Mouse (Mus musculus): ENCODE measurements at regions not wholly inside any gene's neighbourhood (a gene's known extent, or its start where the extent isn't known, plus 50 kb on each side); places are given as distances from the start of the nearest gene placed in this dataset.
"Not testable (repeated sequence)": the region's sequence is repeated elsewhere in the genome, so short reads cannot be mapped to it uniquely, and the experiment has no call there.

DNA sequence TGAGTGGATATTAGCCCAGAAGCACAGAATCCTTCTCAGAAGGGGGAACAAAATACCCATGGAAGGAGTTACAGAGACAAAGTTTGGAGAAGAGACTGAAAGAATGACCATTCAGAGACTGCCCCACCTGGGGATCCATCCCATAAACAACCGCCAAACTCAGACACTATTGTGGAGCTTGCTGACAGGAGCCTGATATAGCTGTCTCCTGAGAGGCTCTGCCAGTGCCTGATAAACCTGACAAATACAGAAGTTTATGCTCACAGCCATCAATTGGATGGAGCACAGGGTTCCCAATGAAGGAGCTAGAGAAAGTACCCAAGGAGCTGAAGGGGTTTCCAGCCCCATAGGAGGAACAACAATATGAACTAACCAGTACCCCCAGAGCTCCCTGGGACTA, 254.1 kb upstream of the Nr5a2 start:
- not testable (repeated sequence) for H3K4me3 ChIP-seq (ENCODE audit: low read length); H3K36me3 ChIP-seq (ENCODE audit: control insufficient read depth, insufficient read depth, low read length); H3K9me3 ChIP-seq (ENCODE audit: control insufficient read depth, low read length); H3K9ac ChIP-seq (ENCODE audit: low read depth, low read length); H3K4me2 ChIP-seq (ENCODE audit: low read depth, low read length); H3K27me3 ChIP-seq (replicated peaks; ENCODE audit: control insufficient read depth, insufficient read depth, low read length); ATAC-seq; H3K27ac ChIP-seq (ENCODE audit: low read length); H3K4me1 ChIP-seq (ENCODE audit: control insufficient read depth, insufficient read depth, low read length)
- WGBS: 71% methylated on average over 1 of the region's 1 CpGs

DNA sequence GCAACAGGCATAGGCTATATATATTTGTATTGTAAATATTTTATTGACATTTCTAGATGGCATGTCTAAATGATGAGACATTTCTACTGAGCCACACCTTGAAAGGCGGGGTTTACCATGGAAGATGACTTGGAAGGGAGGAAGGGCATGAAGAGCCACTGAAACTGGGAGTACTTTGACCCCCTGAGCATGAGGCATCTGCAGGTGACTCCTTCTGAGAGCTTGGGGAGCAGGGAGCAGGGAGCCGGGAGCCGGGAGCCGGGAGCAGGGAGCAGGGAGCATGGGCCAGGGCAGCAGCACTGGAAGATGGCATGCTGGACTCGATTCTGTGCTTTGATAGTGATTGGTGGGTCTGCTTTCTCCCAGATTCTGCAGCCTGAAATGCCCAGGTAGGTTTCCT, 253.5 kb upstream of the Nr5a2 start:
- Histone ChIP-seq H3K4me1 (ENCODE audit: control insufficient read depth, insufficient read depth, low read length) (0 out of 2 replicates have a peak, but pooled peaks cover 2% of the 10 kb centered on the region), H3K27me3 (replicated peaks; ENCODE audit: control insufficient read depth, insufficient read depth, low read length) (no peaks in the 10 kb centered on the region), H3K36me3 (ENCODE audit: control insufficient read depth, insufficient read depth, low read length) (no peaks in the 10 kb centered on the region), H3K9me3 (ENCODE audit: control insufficient read depth, low read length) (no peaks in the 10 kb centered on the region), H3K4me3 (ENCODE audit: low read length) (no peak overlapping the region), H3K27ac (ENCODE audit: low read length) (no peak overlapping the region), H3K9ac (ENCODE audit: low read depth, low read length) (no peak overlapping the region), H3K4me2 (ENCODE audit: low read depth, low read length) (no peak overlapping the region)
- 75% methylated on average over 5 of the region's 5 CpGs for WGBS
- peak; percentile 81 for ATAC-seq

DNA sequence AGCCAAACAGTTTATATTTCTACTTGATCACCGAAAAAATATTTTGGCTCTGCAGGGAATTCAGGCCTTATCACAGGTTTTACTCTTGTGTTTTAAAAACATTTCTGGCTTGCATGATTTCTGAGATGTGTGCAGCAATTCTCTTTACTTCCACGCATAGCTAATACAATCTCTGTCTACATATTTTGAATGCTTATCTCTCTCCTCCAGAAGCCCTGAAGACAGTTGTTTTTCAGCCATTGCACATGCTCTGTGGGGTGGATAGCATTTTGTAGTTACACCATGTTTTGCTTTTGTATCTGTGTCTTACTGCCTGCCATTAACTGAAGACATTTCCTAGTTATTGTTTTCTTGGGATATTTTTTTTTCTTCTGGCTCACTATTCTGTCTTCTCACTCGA, 252.6 kb upstream of the Nr5a2 start:
- no peak for ATAC-seq
- 45% methylated on average over 3 of the region's 3 CpGs for WGBS
- Histone ChIP-seq H3K9me3 (ENCODE audit: control insufficient read depth, low read length) (no peaks in the 10 kb centered on the region), H3K4me2 (ENCODE audit: low read depth, low read length) (no peak overlapping the region), H3K36me3 (ENCODE audit: control insufficient read depth, insufficient read depth, low read length) (no peaks in the 10 kb centered on the region), H3K27ac (ENCODE audit: low read length) (no peak overlapping the region), H3K27me3 (replicated peaks; ENCODE audit: control insufficient read depth, insufficient read depth, low read length) (no peaks in the 10 kb centered on the region), H3K4me3 (ENCODE audit: low read length) (no peak overlapping the region), H3K4me1 (ENCODE audit: control insufficient read depth, insufficient read depth, low read length) (0 out of 2 replicates have a peak, but pooled peaks cover 2% of the 10 kb centered on the region), H3K9ac (ENCODE audit: low read depth, low read length) (no peak overlapping the region)

DNA sequence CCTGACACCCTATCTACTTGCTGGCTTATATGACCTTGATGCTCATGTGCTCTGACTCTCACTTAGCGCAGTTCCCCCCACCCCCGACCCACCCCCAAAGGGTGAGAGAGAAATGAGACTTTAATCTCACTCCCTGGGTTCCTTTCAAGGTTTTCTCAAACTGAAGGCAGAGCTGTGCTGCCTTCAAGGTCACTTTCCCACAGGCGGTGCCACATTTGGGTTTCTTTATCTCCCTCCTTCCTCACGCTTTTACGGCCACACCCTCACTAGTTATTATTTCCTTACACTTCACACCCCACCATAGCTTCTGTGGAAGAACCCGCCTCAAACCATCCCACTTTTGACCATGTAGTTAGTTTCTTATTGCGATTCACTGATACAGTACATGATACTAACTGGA, 244.1 kb upstream of the Nr5a2 start:
- no peak for ATAC-seq
- Histone ChIP-seq H3K27ac (ENCODE audit: low read length) (no peak overlapping the region), H3K4me1 (ENCODE audit: control insufficient read depth, insufficient read depth, low read length) (no peaks in the 10 kb centered on the region), H3K36me3 (ENCODE audit: control insufficient read depth, insufficient read depth, low read length) (no peaks in the 10 kb centered on the region), H3K9ac (ENCODE audit: low read depth, low read length) (no peak overlapping the region), H3K4me2 (ENCODE audit: low read depth, low read length) (no peak overlapping the region), H3K27me3 (replicated peaks; ENCODE audit: control insufficient read depth, insufficient read depth, low read length) (no peaks in the 10 kb centered on the region), H3K9me3 (ENCODE audit: control insufficient read depth, low read length) (no peaks in the 10 kb centered on the region), H3K4me3 (ENCODE audit: low read length) (no peak overlapping the region)
- 69% methylated on average over 7 of the region's 7 CpGs for WGBS

DNA sequence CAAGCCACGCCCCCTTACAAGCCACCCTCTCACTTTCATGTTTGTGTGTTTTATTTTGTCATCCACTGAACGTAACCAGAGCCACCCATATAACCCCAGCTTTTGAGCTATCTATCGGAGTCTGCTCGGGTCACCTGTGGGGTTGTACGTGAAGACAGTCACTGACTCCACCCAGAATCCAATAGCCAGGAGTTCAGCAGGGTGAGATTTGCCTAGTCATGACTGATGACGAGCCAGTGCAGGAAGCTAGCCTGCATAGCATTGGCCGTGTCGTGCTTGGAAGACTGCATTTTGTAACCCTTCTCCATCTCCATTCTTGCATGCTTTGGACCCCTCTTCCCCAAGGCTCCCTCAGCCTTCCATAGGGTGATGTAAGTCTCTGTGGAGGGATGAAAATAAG, 243.3 kb upstream of the Nr5a2 start:
- no peak for ATAC-seq

DNA sequence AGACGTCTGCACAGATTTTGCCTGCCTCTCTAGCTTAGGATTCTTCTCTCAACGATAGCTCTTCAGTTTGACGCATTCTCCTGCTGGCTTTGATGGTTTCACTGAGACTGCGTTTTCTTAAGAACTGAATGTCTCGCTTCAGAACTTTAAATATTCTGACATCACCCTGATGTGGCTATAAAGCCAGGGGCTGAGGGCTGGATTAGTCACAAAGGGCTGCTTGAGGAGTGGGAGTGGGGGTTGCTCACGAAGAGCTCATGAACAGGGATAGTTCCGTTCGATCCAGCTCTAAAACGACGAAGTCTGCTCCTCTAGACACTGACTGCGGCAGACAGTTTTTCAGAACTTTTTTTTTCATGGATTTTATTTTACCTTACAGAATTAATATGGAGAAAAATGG, 240.7 kb upstream of the Nr5a2 start:
- Histone ChIP-seq H3K36me3 (ENCODE audit: control insufficient read depth, insufficient read depth, low read length) (no peaks in the 10 kb centered on the region), H3K27ac (ENCODE audit: low read length) (no peak overlapping the region), H3K9me3 (ENCODE audit: control insufficient read depth, low read length) (no peaks in the 10 kb centered on the region), H3K4me2 (ENCODE audit: low read depth, low read length) (no peak overlapping the region), H3K9ac (ENCODE audit: low read depth, low read length) (no peak overlapping the region), H3K4me3 (ENCODE audit: low read length) (no peak overlapping the region), H3K4me1 (ENCODE audit: control insufficient read depth, insufficient read depth, low read length) (no peaks in the 10 kb centered on the region), H3K27me3 (replicated peaks; ENCODE audit: control insufficient read depth, insufficient read depth, low read length) (no peaks in the 10 kb centered on the region)
- ATAC-seq: no peak
- 85% methylated on average over 11 of the region's 11 CpGs for WGBS

More for the DNA sequence above, 243.3 kb upstream of the Nr5a2 start:
- Histone ChIP-seq H3K4me1 (ENCODE audit: control insufficient read depth, insufficient read depth, low read length) (no peaks in the 10 kb centered on the region), H3K4me2 (ENCODE audit: low read depth, low read length) (no peak overlapping the region), H3K9ac (ENCODE audit: low read depth, low read length) (no peak overlapping the region), H3K4me3 (ENCODE audit: low read length) (no peak overlapping the region), H3K36me3 (ENCODE audit: control insufficient read depth, insufficient read depth, low read length) (no peaks in the 10 kb centered on the region), H3K9me3 (ENCODE audit: control insufficient read depth, low read length) (no peaks in the 10 kb centered on the region), H3K27ac (ENCODE audit: low read length) (no peak overlapping the region), H3K27me3 (replicated peaks; ENCODE audit: control insufficient read depth, insufficient read depth, low read length) (no peaks in the 10 kb centered on the region)
- WGBS: 72% methylated on average over 8 of the region's 8 CpGs

DNA sequence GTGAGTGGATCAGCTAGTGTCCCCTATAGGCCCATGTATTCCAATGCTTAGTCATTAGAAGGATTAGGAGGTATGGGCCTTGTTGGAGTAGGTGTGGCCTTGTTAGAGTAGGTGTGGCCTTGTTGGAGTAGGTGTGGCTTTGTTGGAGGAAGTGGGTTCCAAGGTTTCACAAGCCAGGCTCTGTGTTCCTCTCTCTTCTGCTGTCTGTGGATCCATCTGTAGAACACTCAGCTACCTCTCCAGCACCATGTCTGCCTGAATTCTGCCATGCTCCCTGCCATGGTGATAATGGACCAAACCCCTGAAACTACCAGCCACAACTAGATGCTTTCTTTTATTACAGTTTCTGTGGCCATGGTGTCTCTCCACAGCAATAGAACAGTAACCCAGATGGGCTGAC, 235.7 kb upstream of the Nr5a2 start:
- H3K9me3 ChIP-seq (ENCODE audit: control insufficient read depth, low read length): no peaks in the 10 kb centered on the region
- H3K4me1 ChIP-seq (ENCODE audit: control insufficient read depth, insufficient read depth, low read length): no peaks in the 10 kb centered on the region
- H3K27ac ChIP-seq (ENCODE audit: low read length): no peak overlapping the region
- H3K4me3 ChIP-seq (ENCODE audit: low read length): no peak overlapping the region
- peak; percentile 33; the same call in 1 of the 2 replicates for ATAC-seq
- no peak overlapping the region for H3K4me2 ChIP-seq (ENCODE audit: low read depth, low read length)
- H3K36me3 ChIP-seq (ENCODE audit: control insufficient read depth, insufficient read depth, low read length): no peaks in the 10 kb centered on the region
- H3K9ac ChIP-seq (ENCODE audit: low read depth, low read length): no peak overlapping the region
- H3K27me3 ChIP-seq (replicated peaks; ENCODE audit: control insufficient read depth, insufficient read depth, low read length): no peaks in the 10 kb centered on the region

DNA sequence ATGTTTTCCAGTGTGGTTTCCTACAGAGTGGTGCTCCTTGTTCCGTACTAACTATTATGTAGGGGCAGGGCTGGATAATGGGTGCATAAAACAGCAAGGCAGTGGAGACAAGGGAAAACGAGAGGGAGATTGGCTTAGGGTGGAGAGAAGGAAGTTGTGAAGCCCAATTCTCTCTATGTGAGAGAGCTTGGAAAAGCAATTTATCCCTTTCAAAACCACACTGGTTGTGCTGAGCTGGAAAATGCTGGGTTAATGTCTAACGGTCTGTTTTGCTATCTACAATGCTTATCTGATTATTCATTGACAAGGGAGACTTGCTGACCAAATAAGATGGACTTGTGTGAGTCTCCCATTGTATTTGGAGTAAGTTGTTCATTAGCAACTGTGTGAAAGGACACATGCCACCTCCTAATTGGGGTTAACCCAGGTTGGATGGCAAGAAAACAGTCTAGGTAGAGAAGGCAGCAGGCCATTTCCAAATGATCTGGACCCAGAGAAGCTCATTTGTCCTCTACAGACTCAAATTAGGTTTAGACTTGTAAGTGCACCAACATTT, 234.9 kb upstream of the Nr5a2 start:
- no peaks in the 10 kb centered on the region for H3K9me3 ChIP-seq (ENCODE audit: control insufficient read depth, low read length)
- no peaks in the 10 kb centered on the region for H3K27me3 ChIP-seq (replicated peaks; ENCODE audit: control insufficient read depth, insufficient read depth, low read length)
- H3K27ac ChIP-seq (ENCODE audit: low read length): no peak overlapping the region
- no peaks in the 10 kb centered on the region for H3K36me3 ChIP-seq (ENCODE audit: control insufficient read depth, insufficient read depth, low read length)
- no peak overlapping the region for H3K9ac ChIP-seq (ENCODE audit: low read depth, low read length)
- no peak overlapping the region for H3K4me2 ChIP-seq (ENCODE audit: low read depth, low read length)
- ATAC-seq: no peak
- H3K4me3 ChIP-seq (ENCODE audit: low read length): no peak overlapping the region
- no peaks in the 10 kb centered on the region for H3K4me1 ChIP-seq (ENCODE audit: control insufficient read depth, insufficient read depth, low read length)
- WGBS: 65% methylated on average over 3 of the region's 3 CpGs

DNA sequence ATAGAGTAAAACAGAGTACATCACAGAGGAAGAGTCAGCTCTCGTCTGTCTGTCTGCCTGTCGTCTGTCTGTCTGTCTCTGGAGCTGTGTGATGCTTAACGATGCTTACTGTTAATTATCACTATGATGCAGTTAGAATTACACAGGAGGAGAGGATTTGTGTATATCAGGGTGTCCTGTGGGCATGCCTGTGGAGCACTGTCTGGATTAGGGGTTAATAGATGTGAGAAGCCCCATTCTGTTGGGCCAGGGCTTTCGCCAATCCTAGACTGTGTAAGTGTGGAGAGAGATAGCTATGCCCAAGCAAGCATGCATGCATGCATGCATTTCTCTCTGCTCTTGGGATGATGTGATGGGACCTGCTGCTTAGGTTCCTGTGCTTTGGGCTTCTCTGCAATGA, 218.0 kb upstream of the Nr5a2 start:
- H3K27me3 ChIP-seq (replicated peaks; ENCODE audit: control insufficient read depth, insufficient read depth, low read length): no peaks in the 10 kb centered on the region; the same call in 1 of the 2 replicates

DNA sequence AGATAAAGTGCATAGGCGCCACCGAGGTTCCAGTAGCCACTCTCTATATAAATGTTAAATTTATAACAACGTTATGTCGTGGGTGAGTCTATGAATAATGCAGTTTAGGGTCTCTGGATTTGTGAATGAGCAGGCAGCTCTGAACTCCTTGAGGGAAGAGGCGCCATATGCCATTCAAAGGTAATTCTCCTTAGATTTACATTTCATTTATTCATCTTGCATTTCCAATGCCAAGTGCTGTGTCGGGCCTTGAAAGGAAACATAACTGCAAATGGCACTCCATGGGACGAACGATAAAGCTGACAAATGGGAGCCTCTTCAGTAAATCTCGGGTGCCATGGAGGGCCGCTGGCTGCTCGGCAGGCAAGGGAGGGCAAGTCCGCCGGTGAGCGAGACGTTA, 216.4 kb upstream of the Nr5a2 start:
- no peaks in the 10 kb centered on the region for H3K9me3 ChIP-seq (ENCODE audit: control insufficient read depth, low read length)
- H3K27me3 ChIP-seq (replicated peaks; ENCODE audit: control insufficient read depth, insufficient read depth, low read length): no peaks in the 10 kb centered on the region; the same call in 1 of the 2 replicates
- H3K9ac ChIP-seq (ENCODE audit: low read depth, low read length): no peak overlapping the region
- ATAC-seq: no peak
- 78% methylated on average over 15 of the region's 15 CpGs for WGBS
- no peak overlapping the region for H3K4me3 ChIP-seq (ENCODE audit: low read length)
- no peak overlapping the region for H3K4me2 ChIP-seq (ENCODE audit: low read depth, low read length)
- H3K36me3 ChIP-seq (ENCODE audit: control insufficient read depth, insufficient read depth, low read length): no peaks in the 10 kb centered on the region
- H3K4me1 ChIP-seq (ENCODE audit: control insufficient read depth, insufficient read depth, low read length): no peaks in the 10 kb centered on the region
- H3K27ac ChIP-seq (ENCODE audit: low read length): no peak overlapping the region

More for the DNA sequence above, 218.0 kb upstream of the Nr5a2 start:
- H3K27ac ChIP-seq (ENCODE audit: low read length): no peak overlapping the region
- no peak overlapping the region for H3K4me2 ChIP-seq (ENCODE audit: low read depth, low read length)
- H3K4me1 ChIP-seq (ENCODE audit: control insufficient read depth, insufficient read depth, low read length): no peaks in the 10 kb centered on the region
- 88% methylated on average over 4 of the region's 4 CpGs for WGBS
- no peaks in the 10 kb centered on the region for H3K36me3 ChIP-seq (ENCODE audit: control insufficient read depth, insufficient read depth, low read length)
- no peak for ATAC-seq
- no peak overlapping the region for H3K4me3 ChIP-seq (ENCODE audit: low read length)
- no peak overlapping the region for H3K9ac ChIP-seq (ENCODE audit: low read depth, low read length)
- H3K9me3 ChIP-seq (ENCODE audit: control insufficient read depth, low read length): no peaks in the 10 kb centered on the region
